Mouse (Mus musculus) neural tube, embryonic 11.5 days (tissue): ENCODE results near the gene Nckap5. TPM values are rescaled to one million over a fixed set of nuclear protein-coding genes. Genes with fewer than 3 reads are reported as not detected.

Experiments
- ATAC-seq: fragments of 200-750 bp; cut with Nextera tagmentation; 2 replicates; pipeline ENCODE4 v1.8.0; 2017; ENCODE audit warnings: moderate number of reproducible peaks, mild to moderate bottlenecking, moderate TSS enrichment, moderate library complexity; ENCODE audit not compliant: insufficient read depth, low FRiP score, low TSS enrichment
- DNase-seq: peaks from one replicate; pipeline ENCODE4 v3.0.0-alpha.2; 2015; ENCODE audit warnings: low spot score
- H3K27ac ChIP-seq: fragments of 300-500 bp; sonication (generic); 2 replicates; pipeline ENCODE4 v1.5.1; 2014; ENCODE audit warnings: low read depth, mild to moderate bottlenecking, low read length
- H3K27me3 ChIP-seq: fragments of 300-500 bp; sonication (generic); 2 replicates; pipeline ENCODE4 v1.6.1; 2014; ENCODE audit warnings: mild to moderate bottlenecking, low read length, mixed read lengths; ENCODE audit not compliant: control insufficient read depth, insufficient read depth
- H3K36me3 ChIP-seq: fragments of 300-500 bp; sonication (generic); 2 replicates; pipeline ENCODE4 v1.6.1; 2014; ENCODE audit warnings: mild to moderate bottlenecking, low read length, moderate library complexity, mixed read lengths; ENCODE audit not compliant: control insufficient read depth, insufficient read depth
- H3K4me1 ChIP-seq: fragments of 300-500 bp; sonication (generic); 2 replicates; pipeline ENCODE4 v1.6.1; 2014; ENCODE audit warnings: low read length, mixed read lengths; ENCODE audit not compliant: control insufficient read depth, insufficient read depth
- H3K4me2 ChIP-seq: fragments of 300-500 bp; sonication (generic); 2 replicates; pipeline ENCODE4 v1.6.1; 2014; ENCODE audit warnings: low read depth, mild to moderate bottlenecking, moderate library complexity
- H3K4me3 ChIP-seq: fragments of 300-500 bp; sonication (generic); 2 replicates; pipeline ENCODE4 v1.5.1; 2014; ENCODE audit warnings: low read depth, low read length
- H3K9ac ChIP-seq: fragments of 300-500 bp; sonication (generic); 2 replicates; pipeline ENCODE4 v1.6.1; 2014; ENCODE audit warnings: mild to moderate bottlenecking, low read length
- H3K9me3 ChIP-seq: fragments of 300-500 bp; sonication (generic); 2 replicates; pipeline ENCODE4 v1.6.1; 2016; ENCODE audit warnings: low read length; ENCODE audit not compliant: control insufficient read depth
- WGBS: fragments of 180-500 bp; shearing (Covaris S2); extraction: QIAGEN DNeasy Blood & Tissue Kit; methylation state at CpG from one replicate; pipeline ENCODE4 v1.1.7; 2014; 5-methylcytosine and 5-hydroxymethylcytosine counted together
- polyA plus RNA-seq: library from polyadenylated mRNA; unstranded; fragments of >200 nt; fragmentation: Nextera tagmentation; extraction: Ambion mirVana; gene quantifications from 2 replicates; pipeline ENCODE4 v1.2.1, GENCODE M21; 2014

The Nckap5 gene
- polyA plus RNA-seq, 1 experiment from 2014 or later: 20.6 TPM

DNA sequence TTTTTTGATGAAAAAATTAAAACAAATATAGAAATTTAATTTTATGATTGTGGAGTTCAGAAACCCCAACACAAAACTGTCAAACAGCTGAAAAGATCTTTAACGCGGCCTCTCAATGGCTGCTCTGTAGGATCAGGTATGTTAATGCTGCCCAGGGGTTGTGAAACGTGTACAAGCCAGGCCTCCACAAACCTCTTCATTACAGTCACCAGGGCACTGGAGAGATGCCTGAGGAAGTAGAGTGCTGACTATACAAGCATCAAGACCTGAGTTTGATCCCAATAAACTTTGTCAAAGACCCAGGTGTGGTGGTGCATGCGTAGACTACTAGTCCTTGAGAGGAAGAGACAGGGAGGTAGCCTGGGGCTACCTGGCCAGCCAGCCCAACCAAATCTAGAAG is 222.0 kb downstream of the Nckap5 start:
- Histone ChIP-seq H3K27ac (no peak overlapping the region), H3K36me3 (no peaks in the 10 kb centered on the region), H3K4me2 (no peak overlapping the region), H3K4me1 (peaks cover 11% of the 10 kb centered on the region), H3K4me3 (no peak overlapping the region), H3K9ac (no peak overlapping the region), H3K27me3 (no peaks in the 10 kb centered on the region), H3K9me3 (no peaks in the 10 kb centered on the region)
- DNase-seq: no peak
- WGBS: 87% methylated on average over 4 of the region's 4 CpGs
- ATAC-seq: no peak

GRCm38 (mm10) chr1:126606189-126607080 is 224.2 kb downstream of the Nckap5 start:
- DNase-seq (peak; percentile 34), ATAC-seq (peak; percentile 81)
- Histone ChIP-seq H3K27ac (peak overlapping the region; percentile 28; the same call in 1 of the 2 replicates), H3K4me3 (no peak overlapping the region), H3K4me1 (peaks cover 11% of the 10 kb centered on the region), H3K36me3 (no peaks in the 10 kb centered on the region), H3K27me3 (no peaks in the 10 kb centered on the region), H3K9me3 (no peaks in the 10 kb centered on the region), H3K4me2 (no peak overlapping the region), H3K9ac (no peak overlapping the region)
- WGBS: 51% methylated on average over 14 of the region's 14 CpGs

GRCm38 (mm10) chr1:126604551-126604950 is 226.0 kb downstream of the Nckap5 start:
- H3K4me2 ChIP-seq: no peak overlapping the region
- no peaks in the 10 kb centered on the region for H3K27me3 ChIP-seq
- H3K27ac ChIP-seq: no peak overlapping the region
- peaks cover 11% of the 10 kb centered on the region for H3K4me1 ChIP-seq
- WGBS: 78% methylated on average over 9 of the region's 9 CpGs
- H3K9ac ChIP-seq: no peak overlapping the region
- DNase-seq: no peak
- H3K9me3 ChIP-seq: no peaks in the 10 kb centered on the region
- no peaks in the 10 kb centered on the region for H3K36me3 ChIP-seq
- no peak overlapping the region for H3K4me3 ChIP-seq
- ATAC-seq: no peak

DNA sequence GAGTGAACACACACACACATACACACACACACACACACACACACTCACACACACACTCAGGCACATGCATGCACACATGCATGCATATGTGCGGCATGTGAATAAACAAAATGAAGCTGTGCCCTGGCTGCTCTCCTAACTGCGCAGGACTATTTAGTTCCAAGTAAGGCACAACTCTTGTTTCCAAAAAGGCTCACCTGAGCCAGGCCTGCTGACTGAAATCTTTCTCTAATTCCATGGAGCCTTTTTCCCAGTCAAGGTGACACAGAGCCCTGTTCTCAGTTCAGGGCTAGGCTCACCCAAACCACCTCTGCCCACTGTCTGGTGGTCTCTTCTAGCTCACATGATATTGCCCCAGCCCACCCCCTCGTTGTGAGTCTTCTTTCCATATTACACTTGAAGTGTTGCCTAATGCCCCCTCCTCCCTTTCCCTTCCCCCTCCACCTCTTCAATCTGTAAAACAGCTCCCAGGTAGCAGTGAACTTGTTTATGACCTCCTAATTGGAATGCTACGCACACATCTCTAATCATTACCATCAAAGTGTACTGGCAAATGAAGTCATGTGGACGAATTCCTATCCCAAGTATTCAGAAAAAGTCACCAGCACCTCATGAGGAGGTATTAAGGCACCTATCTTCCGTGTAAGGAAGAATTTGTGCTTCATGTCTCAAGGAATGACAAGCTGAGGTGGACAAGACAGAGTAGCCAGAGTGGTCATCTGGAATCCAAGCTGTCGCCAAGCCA is 226.7 kb downstream of the Nckap5 start:
- Histone ChIP-seq H3K4me1 (peaks cover 11% of the 10 kb centered on the region), H3K4me3 (no peak overlapping the region), H3K4me2 (no peak overlapping the region), H3K36me3 (no peaks in the 10 kb centered on the region), H3K27me3 (no peaks in the 10 kb centered on the region), H3K27ac (no peak overlapping the region), H3K9ac (no peak overlapping the region), H3K9me3 (no peaks in the 10 kb centered on the region)
- DNase-seq (no peak), ATAC-seq (no peak)
- 88% methylated on average over 7 of the region's 7 CpGs for whole genome bisulfite sequencing

- Histone ChIP-seq H3K4me2 (no peak overlapping the region), H3K27me3 (no peaks in the 10 kb centered on the region), H3K36me3 (no peaks in the 10 kb centered on the region), H3K27ac (no peak overlapping the region), H3K9ac (no peak overlapping the region), H3K4me1 (peaks cover 1% of the 10 kb centered on the region; the same call in 1 of the 2 replicates), H3K9me3 (no peaks in the 10 kb centered on the region), H3K4me3 (no peak overlapping the region)
- 38% methylated on average over 4 of the region's 4 CpGs for WGBS
- ATAC-seq (no peak), DNase-seq (no peak)
These were observed 230.0 kb downstream of the Nckap5 start for GRCm38 (mm10) chr1:126600596-126600995.

DNA sequence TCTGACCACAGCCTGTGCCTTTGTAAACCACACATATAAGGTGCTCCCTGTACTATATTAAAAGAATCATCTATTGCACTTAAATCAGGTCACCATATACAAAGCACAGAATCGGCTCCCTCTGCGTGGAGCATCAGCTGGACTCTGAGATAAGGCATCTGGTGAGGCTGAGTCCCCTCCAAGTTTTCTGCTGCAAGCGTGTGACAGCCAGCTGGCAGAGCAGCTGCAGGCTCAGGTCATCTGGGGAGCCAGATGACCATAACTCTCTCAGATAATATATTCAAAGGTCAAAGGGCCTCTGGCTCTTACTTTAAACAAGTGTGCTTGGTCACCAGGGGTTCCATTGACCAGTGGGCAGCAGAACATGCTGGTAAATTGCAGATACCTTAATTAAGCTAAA is 233.2 kb downstream of the Nckap5 start:
- Histone ChIP-seq H3K36me3 (no peaks in the 10 kb centered on the region), H3K27me3 (no peaks in the 10 kb centered on the region), H3K27ac (no peak overlapping the region), H3K4me2 (no peak overlapping the region), H3K9ac (no peak overlapping the region), H3K9me3 (no peaks in the 10 kb centered on the region), H3K4me1 (no peaks in the 10 kb centered on the region; the same call in 1 of the 2 replicates), H3K4me3 (no peak overlapping the region)
- WGBS: 20% methylated on average over 3 of the region's 3 CpGs
- peak; percentile 32 for DNase-seq
- ATAC-seq: peak; percentile 68

- no peaks in the 10 kb centered on the region; the same call in 1 of the 2 replicates for H3K4me1 ChIP-seq
- no peak overlapping the region for H3K27ac ChIP-seq
- DNase-seq (no peak), ATAC-seq (no peak)
- no peaks in the 10 kb centered on the region for H3K27me3 ChIP-seq
- no peak overlapping the region for H3K4me3 ChIP-seq
- 80% methylated on average over 3 of the region's 3 CpGs for WGBS
- no peak overlapping the region for H3K4me2 ChIP-seq
- no peaks in the 10 kb centered on the region for H3K9me3 ChIP-seq
- H3K36me3 ChIP-seq: no peaks in the 10 kb centered on the region
- no peak overlapping the region for H3K9ac ChIP-seq
These were observed 235.8 kb downstream of the Nckap5 start for GRCm38 (mm10) chr1:126594796-126595195.

GRCm38 (mm10) chr1:126593044-126593805 is 237.4 kb downstream of the Nckap5 start:
- Histone ChIP-seq H3K4me3 (no peak overlapping the region), H3K36me3 (no peaks in the 10 kb centered on the region), H3K27ac (no peak overlapping the region), H3K27me3 (no peaks in the 10 kb centered on the region), H3K9ac (no peak overlapping the region), H3K9me3 (no peaks in the 10 kb centered on the region), H3K4me1 (no peaks in the 10 kb centered on the region; the same call in 1 of the 2 replicates), H3K4me2 (no peak overlapping the region)
- ATAC-seq (no peak), DNase-seq (no peak)
- WGBS: 85% methylated on average over 7 of the region's 7 CpGs
